Mouse (Mus musculus) Patski (cell line): Measurements from ENCODE around the gene Sec14l2. TPM values are rescaled to one million over a fixed set of nuclear protein-coding genes. Genes with fewer than 3 reads are reported as not detected.

ENCODE experiments used
- ATAC-seq: fragments of 100-300 bp; one replicate; pipeline ENCODE4 v1.8.0; 2021
- CTCF ChIA-PET: fragments of 350-600 bp; sonication (Branson Sonifier 250); formaldehyde crosslinking; loops from one replicate; lab custom pipeline; 2022; ENCODE audit warnings: inconsistent platforms; lab: Charles Lee
- POLR2A ChIA-PET: fragments of 350-600 bp; sonication (Branson Sonifier 250); formaldehyde crosslinking; loops from one replicate; lab custom pipeline; 2022; ENCODE audit warnings: antibody characterized with exemption, inconsistent platforms; lab: Charles Lee
- DNase-seq: peaks from one replicate; pipeline ENCODE4 v3.0.0-alpha.2; 2011; ENCODE audit warnings: low read depth, low spot score
- H3K27me3 ChIP-seq: fragments of 371-371 bp; one replicate; pipeline ENCODE4 v1.5.1; 2021
- CTCF ChIP-seq: fragments of 100-300 bp; IDR thresholded peaks from one replicate; pipeline ENCODE4 v1.5.1; 2021
- in situ Hi-C: fragments of 300-500 bp; cut with MboI; formaldehyde crosslinking; loops from 3 replicates; pipeline ENCODE4 v1.11.1; 2018; ENCODE audit warnings: low pct_unique_long_range_greater_than_20kb, mixed read lengths
- polyA plus RNA-seq: library from polyadenylated mRNA; unstranded; gene quantifications from one replicate; pipeline ENCODE4 v1.2.3, GENCODE M21; 2021

Gene Sec14l2
- polyA plus RNA-seq, 1 experiment from 2014 or later: 23.6 TPM

GRCm38 (mm10) chr11:4104989-4105388 is 18.2 kb downstream of the Sec14l2 start:
- POLR2A ChIA-PET: interaction anchor here (1.7 kb wide), 1 partner anchor 12 kb away, joined by 6 read pairs; no protein-coding TSS in a partner anchor
- no peak for TF ChIP-seq CTCF
- no peaks in the 10 kb centered on the region for H3K27me3 ChIP-seq
- CTCF ChIA-PET: interaction anchor here (1.0 kb wide), 1 partner anchor 10 kb away, joined by 3 read pairs; no protein-coding TSS in a partner anchor
- DNase-seq: no peak
- in situ Hi-C loops: loop anchor here (10.0 kb wide), 1 partner anchor 200 kb away; no protein-coding TSS in a partner anchor
- ATAC-seq: no peak

GRCm38 (mm10) chr11:4103522-4103921 is 19.7 kb downstream of the Sec14l2 start:
- in situ Hi-C loops: loop anchor here (10.0 kb wide), 1 partner anchor 201 kb away; no protein-coding TSS in a partner anchor
- ATAC-seq: no peak
- no peak for TF ChIP-seq CTCF
- H3K27me3 ChIP-seq: no peaks in the 10 kb centered on the region
- POLR2A ChIA-PET: no interaction called here
- CTCF ChIA-PET: no interaction called here
- DNase-seq: no peak

GRCm38 (mm10) chr11:4101851-4102250 is 21.4 kb downstream of the Sec14l2 start:
- H3K27me3 ChIP-seq: no peaks in the 10 kb centered on the region
- DNase-seq (no peak), ATAC-seq (peak; percentile 36)
- in situ Hi-C loops: loop anchor here (10.0 kb wide), 1 partner anchor 203 kb away; no protein-coding TSS in a partner anchor
- POLR2A ChIA-PET: no interaction called here
- CTCF ChIA-PET: interaction anchor here (1.4 to 1.6 kb wide), 2 partner anchors 17 to 33 kb away, joined by 4 read pairs; no protein-coding TSS in a partner anchor
- TF ChIP-seq CTCF: no peak

- DNase-seq: no peak
- in situ Hi-C loops: no loop called here
- TF ChIP-seq CTCF: no peak
These were observed 23.8 kb downstream of the Sec14l2 start for GRCm38 (mm10) chr11:4099447-4099846.

GRCm38 (mm10) chr11:4098816-4099215 is 24.4 kb downstream of the Sec14l2 start:
- in situ Hi-C loops: no loop called here
- no peak for TF ChIP-seq CTCF

More at GRCm38 (mm10) chr11:4099447-4099846, 23.8 kb downstream of the Sec14l2 start:
- CTCF ChIA-PET: interaction anchor here (0.6 to 1.3 kb wide), 4 partner anchors 8 to 16 kb away, joined by 3 to 4 read pairs (median 3); no protein-coding TSS in a partner anchor
- H3K27me3 ChIP-seq: no peaks in the 10 kb centered on the region
- POLR2A ChIA-PET: interaction anchor here (0.6 kb wide), 1 partner anchor 99 kb away, joined by 3 read pairs; no protein-coding TSS in a partner anchor
- no peak for ATAC-seq

GRCm38 (mm10) chr11:4098120-4098519 is 25.1 kb downstream of the Sec14l2 start:
- DNase-seq (no peak), ATAC-seq (no peak)
- in situ Hi-C loops: no loop called here
- ChIA-PET CTCF (interaction anchor here (1.2 kb wide), 1 partner anchor 9 kb away, joined by 3 read pairs; no protein-coding TSS in a partner anchor), POLR2A (interaction anchor here (0.6 to 0.9 kb wide), 2 partner anchors 18 to 58 kb away, joined by 3 read pairs; no protein-coding TSS in a partner anchor)
- H3K27me3 ChIP-seq: no peaks in the 10 kb centered on the region
- TF ChIP-seq CTCF: no peak

More at GRCm38 (mm10) chr11:4098816-4099215, 24.4 kb downstream of the Sec14l2 start:
- no peaks in the 10 kb centered on the region for H3K27me3 ChIP-seq
- POLR2A ChIA-PET: interaction anchor here (0.6 kb wide), 1 partner anchor 99 kb away, joined by 3 read pairs; no protein-coding TSS in a partner anchor
- CTCF ChIA-PET: interaction anchor here (0.6 to 1.2 kb wide), 2 partner anchors 8 to 12 kb away, joined by 3 read pairs; no protein-coding TSS in a partner anchor
- ATAC-seq (no peak), DNase-seq (no peak)

DNA sequence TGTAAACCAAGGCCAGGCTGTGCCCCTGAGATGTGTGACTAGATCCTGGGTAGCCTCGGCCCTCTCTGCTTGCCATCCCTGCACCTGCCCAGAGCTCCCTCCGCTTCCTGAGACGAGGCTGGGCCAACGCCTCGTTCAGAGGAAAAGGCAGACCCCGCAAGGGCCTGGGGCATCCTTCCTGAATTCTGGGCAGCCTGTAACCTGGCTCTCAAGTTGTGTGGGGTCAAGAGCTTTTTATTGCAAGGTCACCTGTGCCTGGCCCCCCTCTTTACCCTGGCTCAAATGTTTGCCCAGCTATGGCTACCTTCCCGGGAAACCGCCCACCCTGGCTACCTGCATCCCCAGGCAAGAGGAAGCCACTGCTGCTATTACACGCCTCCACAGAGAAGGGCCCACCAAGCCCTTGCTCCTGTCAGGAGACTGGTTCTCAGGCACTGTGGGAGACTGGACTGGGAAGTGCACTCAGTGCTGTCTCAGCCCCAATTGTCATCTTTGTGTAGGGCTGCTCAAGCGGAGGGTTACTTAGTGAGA is 26.1 kb downstream of the Sec14l2 start:
- in situ Hi-C loops: no loop called here
- ChIA-PET POLR2A (interaction anchor here (0.9 to 1.2 kb wide), 3 partner anchors 11 to 21 kb away, joined by 3 to 7 read pairs (median 3); no protein-coding TSS in a partner anchor), CTCF (interaction anchor here (0.9 to 2.3 kb wide), 3 partner anchors 16 to 20 kb away, joined by 3 to 6 read pairs (median 3); no protein-coding TSS in a partner anchor)
- TF ChIP-seq CTCF: no peak
- no peak for DNase-seq
- ATAC-seq: no peak
- no peaks in the 10 kb centered on the region for H3K27me3 ChIP-seq

DNA sequence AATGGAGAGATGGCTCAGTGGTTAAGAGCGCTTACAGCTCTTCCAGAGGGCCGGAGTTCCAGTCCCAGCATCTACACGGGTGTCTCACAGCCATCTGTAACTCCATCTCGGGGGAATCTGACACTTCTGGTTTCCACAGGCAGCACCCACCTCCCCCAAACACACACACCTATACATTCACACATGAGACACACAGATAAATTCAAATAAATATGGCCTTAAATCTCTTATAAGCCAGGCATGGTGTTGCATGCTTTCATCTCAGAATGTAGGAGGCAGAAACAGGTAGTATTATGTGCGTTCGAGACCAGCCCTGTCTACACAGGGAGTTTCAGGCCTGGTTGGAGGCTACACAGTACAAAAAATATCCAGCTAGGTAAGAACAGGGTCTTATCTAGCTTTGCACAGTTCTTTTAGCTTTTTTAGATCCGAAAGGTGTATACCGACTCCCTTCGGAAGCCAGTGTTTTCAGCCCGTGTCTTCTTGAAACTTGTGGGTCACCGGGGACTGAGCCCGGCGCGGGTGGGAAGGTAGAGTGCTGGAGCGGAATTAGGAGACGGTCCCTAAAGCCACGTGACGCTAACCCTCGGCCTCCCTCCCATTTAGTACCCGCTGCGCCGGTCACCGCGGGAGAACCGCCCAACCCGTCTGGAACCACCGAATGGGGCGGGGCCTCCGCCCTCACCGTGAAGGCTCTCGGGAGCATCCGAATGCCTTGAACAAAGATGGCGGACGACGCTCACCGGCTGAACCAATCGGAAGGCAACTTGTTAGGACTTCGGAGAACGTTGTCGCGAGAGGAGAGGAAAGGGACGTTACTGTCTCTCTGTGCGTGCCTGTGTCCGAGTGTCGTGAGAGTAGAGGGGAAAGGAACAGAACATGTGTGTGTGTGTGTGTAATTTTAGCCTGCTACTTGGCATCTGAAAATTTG is 26.9 kb downstream of the Sec14l2 start:
- CTCF ChIA-PET: interaction anchor here (0.9 to 2.3 kb wide), 3 partner anchors 16 to 21 kb away, joined by 3 to 6 read pairs (median 3); no protein-coding TSS in a partner anchor
- peak; percentile 81 for ATAC-seq

GRCm38 (mm10) chr11:4095171-4096053 is 27.8 kb downstream of the Sec14l2 start, which contains the start of gene Mtfp1:
Mtfp1 (minus strand) TSS chr11:4095445.
- CTCF ChIA-PET: interaction anchor here (1.2 to 2.3 kb wide), 3 partner anchors 15 to 23 kb away, joined by 5 to 9 read pairs (median 6); no protein-coding TSS in a partner anchor
- in situ Hi-C loops: no loop called here
- ATAC-seq: no peak
- TF ChIP-seq CTCF: no peak
- no peaks in the 10 kb centered on the region for H3K27me3 ChIP-seq
- POLR2A ChIA-PET: interaction anchor here (0.8 kb wide), 1 partner anchor 8 kb away, joined by 3 read pairs; no protein-coding TSS in a partner anchor
- DNase-seq: no peak

More for the DNA sequence above, 26.9 kb downstream of the Sec14l2 start:
- in situ Hi-C loops: no loop called here
- TF ChIP-seq CTCF: no peak
- DNase-seq: peak; percentile 89
- POLR2A ChIA-PET: interaction anchor here (0.8 to 1.2 kb wide), 3 partner anchors 9 to 22 kb away, joined by 3 to 7 read pairs (median 3); no protein-coding TSS in a partner anchor
- no peaks in the 10 kb centered on the region for H3K27me3 ChIP-seq
